Mouse (Mus musculus) embryo, embryonic 11 days (tissue): ENCODE data around the gene Klrb1c.
"Not testable (repeated sequence)": the region's sequence is repeated elsewhere in the genome, so short reads cannot be mapped to it uniquely, and the experiment has no call there.

Experiments used
- DNase-seq: peaks from one replicate; pipeline ENCODE4 v3.0.0-alpha.2; 2015

Klrb1c gene

DNA sequence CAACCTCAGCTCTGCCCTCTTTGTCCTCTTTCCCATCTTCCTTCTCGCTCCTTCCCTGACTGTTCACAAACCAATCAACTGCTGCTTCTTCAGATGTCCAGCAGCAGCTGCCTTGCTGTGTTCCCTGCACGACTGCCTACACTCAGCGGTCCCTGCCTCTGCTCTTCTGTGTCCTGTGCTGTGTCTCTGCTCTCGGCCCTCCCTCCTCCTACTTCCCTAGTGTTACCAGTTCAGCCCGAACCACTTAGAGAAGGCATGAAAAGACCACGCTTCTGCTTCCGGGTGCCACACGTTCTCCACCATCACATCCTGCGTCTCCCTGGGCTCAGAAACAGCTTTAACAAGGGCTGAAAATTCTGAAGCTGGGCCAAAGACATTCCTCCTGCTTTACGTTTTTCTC is 34.8 kb downstream of the Klrb1c start:
- peak; percentile 11 for DNase-seq

DNA sequence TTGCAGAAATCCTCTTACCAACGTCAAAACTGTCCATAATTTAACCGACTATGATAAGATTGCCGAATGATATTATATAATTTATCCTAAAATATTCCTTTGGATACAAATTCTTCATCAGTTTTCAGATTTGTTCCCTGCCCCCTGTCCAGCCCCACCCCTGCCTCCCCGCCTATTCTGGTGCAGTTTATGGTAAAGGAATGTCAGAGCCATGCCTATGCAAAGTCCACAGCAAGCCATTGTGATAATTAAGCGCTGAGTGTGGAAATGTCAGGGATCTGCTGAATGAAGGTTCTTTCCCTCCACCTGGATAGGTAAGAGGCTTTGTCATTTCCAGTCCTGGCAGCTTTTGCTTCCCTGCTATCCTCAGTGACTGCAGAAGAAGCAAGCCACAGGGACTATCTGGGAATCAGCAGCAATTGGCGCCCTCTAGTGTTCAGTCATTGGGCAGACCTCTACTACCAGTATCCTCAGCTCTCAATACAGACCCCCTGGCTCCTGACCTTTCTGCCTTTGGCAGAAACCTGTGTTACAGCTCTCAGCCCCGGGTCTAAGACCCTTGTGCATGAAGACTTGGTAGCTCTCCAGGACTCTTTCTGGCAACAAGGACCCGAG is 35.3 kb downstream of the Klrb1c start:
- DNase-seq, result peak; percentile 82

DNA sequence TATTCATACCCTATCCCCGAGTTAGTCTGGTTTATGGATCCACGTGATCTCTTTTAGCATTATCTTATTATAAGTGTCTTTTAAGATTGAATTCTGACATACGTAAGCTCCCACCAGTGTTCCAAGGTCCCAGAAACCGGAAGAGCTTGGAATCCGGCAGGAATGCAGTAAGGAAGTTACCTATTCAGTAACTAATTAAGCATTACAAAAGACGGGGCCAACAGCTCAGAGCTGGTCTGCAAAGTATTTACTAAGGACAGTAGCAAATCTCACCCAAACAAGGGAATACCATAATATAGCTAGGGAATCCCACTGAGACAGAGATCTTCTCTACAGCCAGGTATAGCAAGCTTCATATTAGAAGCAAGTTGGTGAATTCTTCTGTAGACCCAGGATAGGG is 42.0 kb downstream of the Klrb1c start:
- not testable (repeated sequence) for DNase-seq

DNA sequence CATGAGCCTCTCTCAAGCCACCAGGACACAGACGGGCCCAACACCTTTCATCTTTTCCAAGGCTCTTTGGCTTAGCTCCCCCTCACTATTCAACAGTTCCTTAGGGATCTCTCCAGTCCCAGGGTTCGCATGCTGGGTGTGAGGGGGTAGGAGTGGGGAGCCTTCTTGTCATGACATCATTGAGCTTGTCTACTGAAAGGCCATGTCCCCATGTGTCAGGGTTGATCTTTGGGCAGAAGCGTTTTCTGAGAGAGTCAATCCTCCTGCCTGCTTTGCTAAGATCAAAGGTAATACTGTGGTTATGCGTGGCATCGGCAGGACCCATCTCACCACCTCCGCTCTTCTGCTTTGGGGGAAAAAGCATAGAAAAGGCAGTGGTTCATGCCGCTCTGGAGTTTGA is 51.6 kb downstream of the Klrb1c start:
- no peak for DNase-seq

DNA sequence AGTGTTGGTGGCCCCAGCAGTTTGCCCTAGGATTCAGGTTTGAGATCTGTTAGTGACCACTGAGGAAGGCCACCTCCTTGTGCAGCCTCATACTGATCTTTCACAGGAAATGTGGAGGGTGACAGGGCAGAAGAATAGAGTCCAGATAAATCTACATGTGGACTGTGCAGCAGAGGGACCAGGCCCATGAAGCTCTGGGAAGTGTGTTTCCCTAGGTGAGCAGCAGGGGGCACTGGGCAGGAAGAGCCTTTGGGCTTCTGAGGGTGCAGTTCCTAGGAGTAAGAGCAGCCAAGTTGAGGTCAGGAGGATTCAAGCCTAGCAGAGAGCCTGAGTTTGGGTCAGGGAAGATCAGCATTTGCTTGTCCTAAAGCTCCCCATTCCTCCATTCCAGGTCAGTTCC is 52.9 kb downstream of the Klrb1c start:
- DNase-seq, result no peak

DNA sequence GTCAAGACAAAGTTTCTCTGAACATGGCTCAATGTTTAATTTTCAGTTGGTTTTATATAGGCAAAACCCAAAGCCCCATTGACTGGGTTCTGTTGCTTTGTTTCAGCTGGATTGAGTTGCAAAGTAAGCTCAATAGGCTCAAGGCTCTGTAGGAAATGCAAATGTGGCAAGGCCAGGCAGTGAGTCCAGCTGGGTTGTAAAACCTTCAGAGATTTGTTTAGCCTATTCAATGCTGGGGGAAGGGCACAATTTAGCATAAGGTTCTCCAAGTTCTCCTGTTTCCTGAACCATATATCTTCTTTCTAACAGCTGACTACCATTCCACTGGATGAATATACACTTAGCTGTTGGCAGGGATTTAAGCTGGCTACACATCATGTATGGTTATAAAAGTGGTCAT is 54.1 kb downstream of the Klrb1c start:
- DNase-seq, result peak; percentile 9

DNA sequence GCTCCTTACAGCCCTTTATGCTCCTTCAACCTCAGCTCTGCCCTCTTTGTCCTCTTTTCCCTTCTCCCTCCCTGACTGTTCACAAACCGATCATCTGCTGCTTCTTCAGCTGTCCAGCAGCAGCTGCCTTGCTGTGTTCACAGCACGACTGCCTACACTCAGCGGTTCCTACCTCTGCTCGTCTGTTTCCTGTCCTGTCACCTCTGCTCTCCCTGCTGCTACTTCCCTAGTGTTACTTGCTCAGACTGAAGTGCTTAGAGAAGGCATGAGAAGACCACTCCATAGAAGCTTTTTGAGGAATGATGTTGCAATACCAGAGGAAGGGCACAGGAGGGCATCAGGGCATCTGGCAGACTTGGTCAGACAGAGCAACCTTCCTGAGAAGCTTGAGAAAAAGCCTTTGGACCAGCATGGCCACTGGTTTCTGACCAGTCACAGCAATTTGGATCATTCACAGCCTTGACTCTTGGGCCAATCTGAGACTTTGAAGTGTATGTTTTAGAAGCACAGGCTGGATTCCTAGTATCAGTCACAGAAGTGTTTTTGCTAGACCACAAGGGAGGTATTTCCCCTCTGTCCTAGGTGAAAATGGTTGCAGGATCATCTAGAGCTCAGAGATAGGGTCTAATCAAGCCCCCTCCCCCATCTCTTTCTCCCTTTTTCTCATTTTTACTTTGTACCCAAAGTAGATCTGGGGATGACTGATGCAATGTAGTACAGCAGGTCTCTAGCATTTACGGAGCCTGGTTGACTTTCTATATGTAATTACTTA is 54.9 kb downstream of the Klrb1c start:
- DNase-seq, result no peak

DNA sequence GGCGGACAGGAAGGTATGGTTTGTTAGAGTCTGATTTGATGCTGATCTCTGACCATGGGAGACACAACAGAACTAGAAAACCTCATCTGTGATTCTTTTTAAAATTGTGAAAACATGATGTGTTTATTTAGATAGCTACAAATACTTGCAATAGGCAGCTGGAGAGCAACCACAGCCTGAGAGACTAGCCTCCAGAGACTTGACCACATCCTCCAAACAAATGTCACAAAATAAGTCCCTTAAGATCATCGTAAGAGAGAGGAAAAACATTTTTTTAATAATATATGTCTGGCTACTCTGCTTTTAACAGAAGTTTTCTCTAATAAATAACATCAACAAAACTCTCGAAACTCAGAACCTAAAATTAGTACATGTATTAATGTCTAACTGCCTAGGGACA is 57.0 kb downstream of the Klrb1c start:
- DNase-seq, result no peak
